Comparison of ENCODE assay signal across 8 mouse cellular contexts in the genomic region with DNA sequence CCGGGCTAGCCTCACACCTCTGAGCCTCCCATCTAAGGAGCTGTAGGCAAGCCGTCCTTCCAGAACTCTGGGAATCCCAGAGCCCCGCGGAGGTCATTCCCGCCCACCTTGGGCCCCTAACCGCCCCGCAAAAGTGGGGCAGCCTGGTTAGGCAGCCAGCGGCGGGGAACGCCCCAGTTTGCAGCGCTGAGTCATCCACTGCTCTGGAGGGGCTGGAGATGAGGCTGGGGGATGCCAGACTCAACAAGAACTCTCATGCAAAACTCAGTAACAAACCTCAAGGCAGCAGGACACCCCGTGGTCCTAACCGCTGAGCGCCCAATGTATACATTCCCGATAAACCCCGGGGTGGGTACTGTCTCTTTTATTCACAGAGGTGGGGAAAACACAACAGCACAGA. TPM values are rescaled to one million over a fixed set of nuclear protein-coding genes. Genes with fewer than 3 reads are reported as not detected.
A peak's percentile ranks its signal among the peaks of the same experiment; 100 is the strongest.
DNase-seq lines count a peak whose midpoint lies in the region; ATAC-seq and TF ChIP-seq lines count a peak whose summit lies in the region.
"Had no signal": no experiment of that assay in that cellular context is flagged by ENCODE, and none has a peak within 500 bp of the region (broad histone marks: within the 10 kb centered on the region; RNA-seq: fewer than 3 reads in every experiment).

No protein-coding gene starts in this region.

- ATAC-seq in embryonic facial prominence, embryonic 15.5 days (ENCODE audit: insufficient number of reproducible peaks, low FRiP score, low TSS enrichment, low read depth) = no peak
- ATAC-seq in erythroid progenitor cell, adult 5-6 weeks (replicated peaks; ENCODE audit: low FRiP score, poor library complexity, severe bottlenecking) = no peak

- no peaks in the 10 kb centered on the region for H3K36me3 ChIP-seq in embryonic facial prominence, embryonic 15.5 days
- peaks cover 15% of the 10 kb centered on the region for H3K36me3 ChIP-seq in limb, embryonic 10.5 days

- no peak for TF ChIP-seq CTCF in left cerebral cortex, adult 2 months (IDR thresholded peaks at IDR 0.05)

- H3K27ac ChIP-seq in left cerebral cortex, adult 2 months = peak overlapping the region; percentile 96
- peak overlapping the region; percentile 17; the same call in 1 of the 2 replicates for H3K27ac ChIP-seq in embryonic facial prominence, embryonic 15.5 days (replicated peaks)
- H3K27ac ChIP-seq in limb, embryonic 10.5 days = no peak overlapping the region

- no peak overlapping the region for H3K9ac ChIP-seq in embryonic facial prominence, embryonic 15.5 days

- peak overlapping the region; percentile 99 for H3K4me2 ChIP-seq in embryonic facial prominence, embryonic 15.5 days (replicated peaks)

- H3K9me3 ChIP-seq in embryonic facial prominence, embryonic 15.5 days (replicated peaks) = no peaks in the 10 kb centered on the region
- no peaks in the 10 kb centered on the region for H3K9me3 ChIP-seq in limb, embryonic 10.5 days (replicated peaks)

- H3K27me3 ChIP-seq in embryonic facial prominence, embryonic 15.5 days = peaks cover 36% of the 10 kb centered on the region
- peaks cover 56% of the 10 kb centered on the region for H3K27me3 ChIP-seq in limb, embryonic 10.5 days (ENCODE audit: low read depth, poor library complexity, severe bottlenecking)

- 13% methylated on average over 16 of the region's 16 CpGs for WGBS in embryonic facial prominence, embryonic 15.5 days
- 6% methylated on average over 16 of the region's 16 CpGs for WGBS in limb, embryonic 10.5 days

- H3K4me1 ChIP-seq in embryonic facial prominence, embryonic 15.5 days = peaks cover 93% of the 10 kb centered on the region
- H3K4me1 ChIP-seq in limb, embryonic 10.5 days = peaks cover 83% of the 10 kb centered on the region

- intact Hi-C loops in left cerebral cortex, adult 2 months (cut with DNase I) = no loop called here
- intact Hi-C loops in left cerebral cortex, postnatal 14 days (cut with DNase I) = loop anchor here (5.0 kb wide), 1 partner anchor 45 kb away; no protein-coding TSS in a partner anchor

- peak overlapping the region; percentile 89 for H3K4me3 ChIP-seq in left cerebral cortex, adult 2 months
- peak overlapping the region; percentile 80; the same call in 1 of the 2 replicates for H3K4me3 ChIP-seq in embryonic facial prominence, embryonic 15.5 days (replicated peaks)
- 0 out of 2 replicates have a peak overlapping the region, but pooled peaks have one; percentile 12 for H3K4me3 ChIP-seq in limb, embryonic 10.5 days

- no peak for DNase-seq in left cerebral cortex, adult 2 months (ENCODE audit: extremely low spot score in 1 of 2, low spot score in 2 of 2)
- no peak for DNase-seq in left cerebral cortex, postnatal 14 days (ENCODE audit: low spot score in 2 of 2)
- DNase-seq in limb, embryonic 10.5 days (ENCODE audit: low spot score) = no peak
- peak; percentile 49 for DNase-seq in retina, postnatal 1 day
- no peak for DNase-seq in gastrocnemius, postnatal 4 days (ENCODE audit: low spot score in 2 of 2)

RNA-seq across cellular contexts. Expression of a gene that starts 4.2 kb away (rescaled TPM):
- total RNA-seq in left cerebral cortex, adult 2 months (2021) = 100 to 1,000 TPM; 645 to 696 TPM
- 100 to 1,000 TPM; 644 to 661 TPM for total RNA-seq in left cerebral cortex, postnatal 14 days (2021)
- 116 and 118 TPM in 2 replicates for polyA plus RNA-seq in embryonic facial prominence, embryonic 15.5 days (2015; fragmentation: Nextera tagmentation; extraction: Ambion mirVana)
- polyA plus RNA-seq in limb, embryonic 10.5 days (2016; fragmentation: Nextera tagmentation; extraction: Ambion mirVana) = 69.5 and 83.2 TPM in 2 replicates
- total RNA-seq in gastrocnemius, postnatal 4 days (2021) = 100 to 1,000 TPM; 115 TPM
- total RNA-seq in erythroid progenitor cell, adult 5-6 weeks (2015; ENCODE audit: low replicate concordance) = 7.9 and 10.9 TPM in 2 replicates
- total RNA-seq in erythroid progenitor cell, adult 5-6 weeks (2017; ENCODE audit: low replicate concordance) = 2.1 and 4.7 TPM in 2 replicates

RNA-seq across cellular contexts. Expression of a gene that starts 40.1 kb away (rescaled TPM):
- total RNA-seq in left cerebral cortex, adult 2 months (2021) = not detected
- total RNA-seq in left cerebral cortex, postnatal 14 days (2021) = not detected
- not detected in 2 replicates for polyA plus RNA-seq in embryonic facial prominence, embryonic 15.5 days (2015; fragmentation: Nextera tagmentation; extraction: Ambion mirVana)
- polyA plus RNA-seq in limb, embryonic 10.5 days (2016; fragmentation: Nextera tagmentation; extraction: Ambion mirVana) = not detected in 2 replicates
- total RNA-seq in gastrocnemius, postnatal 4 days (2021) = not detected
- not detected in 2 replicates for total RNA-seq in erythroid progenitor cell, adult 5-6 weeks (2015; ENCODE audit: low replicate concordance)
- total RNA-seq in erythroid progenitor cell, adult 5-6 weeks (2017; ENCODE audit: low replicate concordance) = not detected in 2 replicates
- total RNA-seq: adrenal gland, adult 18-20 months had no signal

Comparison
In these comparisons a context has a peak if more than half of its experiments do, and no peak if none do; other contexts are left out.
1. H3K4me3 ChIP-seq: peak in every context shown above with its lines; median percentile 89 in left cerebral cortex, adult 2 months; 80 in embryonic facial prominence, embryonic 15.5 days; 12 in limb, embryonic 10.5 days.
2. RNA of a gene that starts 4.2 kb away (total RNA-seq): 645 to 696 TPM in left cerebral cortex, adult 2 months, 644 to 661 TPM in left cerebral cortex, postnatal 14 days and 115 TPM in gastrocnemius, postnatal 4 days; 2.1 to 10.9 TPM in erythroid progenitor cell, adult 5-6 weeks; every median in the first group is over 4 times any median in the second.